Mouse (Mus musculus) urinary bladder, postnatal 4 days (tissue): ENCODE results near the gene Wrap53.
A peak's percentile ranks its signal among the peaks of the same experiment; 100 is the strongest.

Experiments used
- DNase-seq, 2 experiments: peaks; one replicate each; pipeline ENCODE4 v3.0.0; 2021 to 2022; ENCODE audit warnings: low spot score in 2 of 2

Gene Wrap53

DNA sequence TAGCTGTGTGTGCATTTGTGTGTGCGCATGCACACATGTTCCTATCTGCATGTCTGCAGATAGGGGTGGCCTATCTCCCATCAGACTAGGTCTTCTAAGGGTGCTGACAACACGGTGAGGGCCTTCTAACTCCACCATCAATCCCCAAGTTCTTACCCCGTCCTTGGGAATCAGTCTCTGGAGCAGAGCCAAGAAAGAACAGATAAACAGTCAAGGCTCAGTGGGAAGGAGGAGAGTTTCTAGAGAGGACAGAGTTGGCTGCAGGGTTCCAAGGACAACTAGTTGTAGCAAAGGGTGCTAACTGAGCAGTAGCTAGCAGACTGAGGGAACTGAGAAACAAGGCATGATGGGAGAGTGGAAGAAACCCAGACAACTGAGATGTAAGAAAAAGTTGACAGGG, 21.7 kb upstream of the Wrap53 start:
- DNase-seq = no peak

GRCm38 (mm10) chr11:69600098-69600497, 20.0 kb upstream of the Wrap53 start:
- peak; percentile 73 to 74 for DNase-seq

GRCm38 (mm10) chr11:69599436-69599835, 19.4 kb upstream of the Wrap53 start:
- DNase-seq = no peak

DNA sequence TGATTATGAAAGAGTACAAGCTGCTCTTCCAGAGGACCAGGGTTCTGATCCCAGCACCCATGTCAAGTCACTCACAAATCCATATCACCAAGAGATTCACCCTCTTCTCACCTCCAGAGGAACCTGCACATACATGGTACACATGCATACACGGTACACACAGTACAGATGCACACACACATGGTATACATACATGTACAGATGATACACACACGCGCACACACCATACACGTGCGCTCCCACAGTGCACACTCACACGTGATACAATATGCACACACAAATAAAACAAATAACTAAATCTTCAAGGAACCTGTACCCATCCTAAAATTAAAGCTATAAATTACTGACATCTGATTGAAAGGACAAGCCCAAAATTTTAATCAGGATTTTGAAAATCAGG, 14.8 kb upstream of the Wrap53 start:
- DNase-seq = no peak

GRCm38 (mm10) chr11:69592799-69593198, 12.7 kb upstream of the Wrap53 start:
- no peak for DNase-seq

GRCm38 (mm10) chr11:69591899-69592637, 12.0 kb upstream of the Wrap53 start:
- DNase-seq = no peak

DNA sequence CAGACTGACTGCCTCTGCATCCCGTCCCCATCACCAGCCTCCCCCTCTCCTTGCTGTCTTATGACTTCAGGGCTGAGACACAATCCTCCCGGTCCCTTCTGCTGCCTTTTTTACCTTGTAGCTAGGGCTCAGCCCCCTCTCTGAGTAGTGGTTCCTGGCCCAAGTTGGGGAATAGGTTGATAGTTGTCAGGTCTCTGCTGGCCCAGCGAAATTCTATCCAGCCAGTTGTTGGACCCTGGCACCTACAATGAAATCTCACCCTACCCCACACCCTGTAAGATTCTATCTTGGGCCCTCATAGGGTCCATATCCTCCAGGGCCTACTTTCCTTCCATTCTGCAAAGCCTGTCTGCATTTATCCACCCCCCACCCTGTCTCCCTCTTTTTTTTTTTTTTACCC, 11.4 kb upstream of the Wrap53 start:
- DNase-seq = no peak

GRCm38 (mm10) chr11:69590622-69591021, 10.6 kb upstream of the Wrap53 start:
- no peak for DNase-seq

GRCm38 (mm10) chr11:69589207-69589834, 9.3 kb upstream of the Wrap53 start:
- no peak for DNase-seq

- DNase-seq = no peak
These were observed 5.8 kb upstream of the Wrap53 start for GRCm38 (mm10) chr11:69585718-69586325.

- no peak for DNase-seq
These were observed 4.9 kb upstream of the Wrap53 start for GRCm38 (mm10) chr11:69584937-69585336.

GRCm38 (mm10) chr11:69584008-69584407, 4.0 kb upstream of the Wrap53 start:
- DNase-seq = no peak

DNA sequence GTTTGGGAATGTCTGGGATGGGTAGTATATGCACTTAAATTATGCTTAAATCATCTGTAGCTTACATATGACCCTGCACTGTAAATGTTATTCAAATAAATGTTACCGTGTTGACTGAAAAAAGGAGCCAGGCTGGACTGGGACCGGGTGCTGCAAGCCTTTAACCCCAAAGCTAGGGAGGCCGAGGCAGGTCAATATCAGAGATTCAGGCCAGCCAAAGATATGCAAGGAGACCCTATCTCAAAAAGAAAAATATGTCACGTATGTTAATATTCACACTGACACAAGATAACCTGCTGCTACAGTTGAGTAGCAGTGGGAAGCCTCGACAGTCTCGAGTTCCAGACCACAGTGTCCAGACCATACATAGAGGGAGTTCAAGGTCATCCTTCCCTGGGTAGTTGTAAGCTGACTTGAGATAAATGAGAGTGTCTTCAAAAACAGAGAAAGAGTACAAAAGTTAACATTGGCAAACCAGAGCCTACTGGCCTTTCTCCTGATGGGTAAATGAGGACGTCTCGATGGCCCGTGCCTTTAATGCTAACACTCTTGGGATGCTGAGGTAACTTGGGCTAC, 2.3 kb upstream of the Wrap53 start:
- no peak for DNase-seq

GRCm38 (mm10) chr11:69581814-69582213, 1.8 kb upstream of the Wrap53 start:
- DNase-seq = no peak

- peak; percentile 85 to 88 for DNase-seq
These were observed 1.2 kb upstream of the Wrap53 start for GRCm38 (mm10) chr11:69581147-69581688.

DNA sequence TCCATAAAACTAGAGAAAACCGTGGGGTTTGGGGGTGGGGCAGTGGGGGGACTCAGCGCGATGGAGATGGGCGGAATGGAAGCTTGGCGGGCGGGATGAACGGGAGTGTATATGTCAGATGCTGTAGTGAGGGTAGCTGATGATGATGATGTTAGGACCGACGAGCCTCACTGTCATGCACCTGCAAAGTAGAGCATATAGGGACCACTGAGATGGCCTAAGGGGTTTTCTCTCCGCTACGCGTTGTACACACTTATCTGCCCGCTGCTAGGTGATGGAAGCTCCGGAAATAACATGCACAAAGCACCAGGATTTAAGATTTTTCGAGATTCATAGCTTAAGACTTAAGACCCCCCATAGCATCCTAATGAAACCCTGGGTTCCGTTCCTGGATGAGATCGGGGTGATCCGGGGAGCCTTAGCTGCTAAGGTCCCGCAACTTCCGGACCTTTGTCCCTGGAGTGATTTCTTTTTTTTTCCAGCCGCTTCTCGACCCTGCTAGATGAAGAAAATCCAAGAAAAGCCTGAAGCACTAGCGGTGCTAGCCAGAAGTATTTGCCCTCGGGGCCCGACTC, 604 bp upstream of the Wrap53 start:
- no peak for DNase-seq

DNA sequence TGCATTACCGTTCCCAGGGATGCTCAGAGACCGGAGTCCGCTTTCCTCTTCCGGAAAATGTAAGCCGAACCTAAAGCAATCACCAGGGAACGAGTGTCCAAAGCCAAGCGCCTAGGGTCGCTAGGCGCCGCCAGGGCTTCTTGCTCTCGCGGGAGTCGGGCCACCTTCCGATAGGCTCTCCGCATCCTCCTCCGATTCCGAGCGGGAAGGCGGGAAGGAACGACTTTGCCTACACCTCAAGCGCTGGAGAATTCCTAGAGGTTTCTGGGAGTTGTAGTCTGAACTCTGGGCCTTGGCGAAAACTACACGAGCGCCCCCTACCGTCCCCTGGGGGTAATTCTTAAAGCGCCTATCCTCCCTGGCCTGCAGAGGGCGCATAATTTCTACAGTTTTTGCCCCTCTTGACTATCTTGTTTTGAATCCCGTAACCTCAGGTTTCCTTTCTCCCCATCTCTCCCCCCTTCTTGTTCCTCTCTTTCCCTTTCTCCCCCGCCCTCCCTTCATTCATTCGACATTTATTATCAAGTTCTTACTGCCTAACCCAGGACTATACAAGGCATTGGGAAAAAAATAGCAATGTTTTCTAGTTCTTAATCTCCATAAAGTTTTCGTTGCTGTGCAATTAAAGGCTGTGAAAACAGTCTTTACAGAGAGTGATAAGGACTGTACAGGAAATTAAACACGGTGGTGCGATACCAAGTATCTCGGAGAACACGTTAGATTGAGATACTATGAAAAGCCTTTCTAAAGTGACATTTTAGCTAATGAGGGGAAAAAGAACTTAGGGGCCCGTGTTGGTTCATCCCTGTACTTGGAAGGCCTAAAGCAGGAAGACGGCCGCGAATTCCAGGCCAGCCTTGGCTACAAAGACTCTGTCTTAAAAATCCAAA, 682 bp downstream of the Wrap53 start:
- DNase-seq = peak; percentile 94

GRCm38 (mm10) chr11:69578301-69578700, 1.8 kb downstream of the Wrap53 start:
- DNase-seq = no peak

DNA sequence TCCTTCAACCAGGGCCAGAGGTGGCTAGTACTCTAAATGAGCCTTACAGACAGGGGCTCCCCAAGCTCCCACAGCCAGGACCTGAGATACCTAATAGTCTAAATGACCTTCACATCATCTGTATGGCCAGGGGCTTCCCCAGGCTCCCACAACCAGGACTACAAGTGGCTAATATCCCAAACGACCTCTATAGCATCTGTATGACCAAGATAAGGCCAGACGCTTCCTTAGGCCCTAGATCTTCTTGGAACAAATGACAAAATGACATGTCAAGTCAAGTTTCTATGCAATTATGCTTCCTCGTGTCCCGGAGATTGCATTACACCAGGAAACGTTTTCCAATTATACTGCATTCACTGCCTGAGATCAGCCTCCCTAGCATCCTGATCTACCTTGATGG, 3.7 kb downstream of the Wrap53 start:
- no peak for DNase-seq

GRCm38 (mm10) chr11:69575220-69575619, 4.8 kb downstream of the Wrap53 start:
- DNase-seq = no peak

GRCm38 (mm10) chr11:69565131-69565530, 14.9 kb downstream of the Wrap53 start:
- DNase-seq = no peak
